In genomic region chr3:100118681-100119080, GRCm38 (mm10) we compare ENCODE assay signal across 15 mouse cellular contexts. TPM values are rescaled to one million over a fixed set of nuclear protein-coding genes. Genes with fewer than 3 reads are reported as not detected.
DNase-seq lines count a peak whose midpoint lies in the region.
"Had no signal": no experiment of that assay in that cellular context is flagged by ENCODE, and none has a peak within 500 bp of the region (broad histone marks: within the 10 kb centered on the region; RNA-seq: fewer than 3 reads in every experiment).

No protein-coding gene starts in this region.

- DNase-seq in cerebellum, adult 11-12 months: peak; percentile 47
- DNase-seq in cerebellum, postnatal 4 days (ENCODE audit: low spot score in 2 of 2): no peak
- DNase-seq in brain, adult 2 months (ENCODE audit: low read depth, low spot score): peak; percentile 85
- peak; percentile 63 for DNase-seq in cerebellum, adult 9-10 months
- DNase-seq in urinary bladder, postnatal 10 days (ENCODE audit: low spot score): no peak
- no peak for DNase-seq in layer of hippocampus, postnatal 36 days
- DNase-seq: adrenal gland, postnatal 10 days; adrenal gland, postnatal 36 days; B cell, adult 2 months; gastrocnemius, postnatal 25 days; heart, adult 18-20 months; heart, postnatal 10 days; heart, postnatal 36 days; kidney, adult 18-20 months; kidney, adult 9 months had no signal

RNA-seq across cellular contexts. Expression of gene Gdap2, which starts 43.5 kb away (rescaled TPM):
- total RNA-seq in layer of hippocampus, postnatal 36 days (2021): 10 to 100 TPM; 39.9 to 44.1 TPM

RNA-seq across cellular contexts. Expression of gene Wdr3, which starts 43.5 kb away (rescaled TPM):
- 10 to 100 TPM; 20.7 to 24.7 TPM for total RNA-seq in layer of hippocampus, postnatal 36 days (2021)

Comparison
In these comparisons a context has a peak if more than half of its experiments do, and no peak if none do; other contexts are left out.
1. DNase-seq: peak in cerebellum, adult 11-12 months (single experiment), brain, adult 2 months (single experiment) and cerebellum, adult 9-10 months (single experiment); none in cerebellum, postnatal 4 days (0 of 2), urinary bladder, postnatal 10 days (single experiment) and layer of hippocampus, postnatal 36 days (0 of 2).